In genomic region chr5:25891321-25891720, GRCm38 (mm10) we compare ENCODE assay signal across 12 mouse cellular contexts. TPM values are rescaled to one million over a fixed set of nuclear protein-coding genes. Genes with fewer than 3 reads are reported as not detected.
DNase-seq lines count a peak whose midpoint lies in the region; ATAC-seq lines count a peak whose summit lies in the region.
"Had no signal": no experiment of that assay in that cellular context is flagged by ENCODE, and none has a peak within 500 bp of the region (broad histone marks: within the 10 kb centered on the region; RNA-seq: fewer than 3 reads in every experiment).

No protein-coding gene starts in this region.

- no peaks in the 10 kb centered on the region for H3K27me3 ChIP-seq in midbrain, embryonic 14.5 days (ENCODE audit: control insufficient read depth, insufficient read depth, low read length)
- H3K27me3 ChIP-seq: forebrain, embryonic 12.5 days; liver, embryonic 13.5 days; stomach, embryonic 15.5 days had no signal

- no peaks in the 10 kb centered on the region for H3K9me3 ChIP-seq in midbrain, embryonic 14.5 days (ENCODE audit: control insufficient read depth, low read length)
- H3K9me3 ChIP-seq: forebrain, embryonic 12.5 days; liver, embryonic 13.5 days; stomach, embryonic 15.5 days had no signal

- no peak overlapping the region for H3K27ac ChIP-seq in midbrain, embryonic 14.5 days (replicated peaks; ENCODE audit: low read depth, low read length)
- H3K27ac ChIP-seq: forebrain, embryonic 12.5 days; liver, embryonic 13.5 days; stomach, embryonic 15.5 days had no signal

- no peaks in the 10 kb centered on the region for H3K36me3 ChIP-seq in midbrain, embryonic 14.5 days (ENCODE audit: control insufficient read depth, insufficient read depth, low read length)
- H3K36me3 ChIP-seq: forebrain, embryonic 12.5 days; liver, embryonic 13.5 days; stomach, embryonic 15.5 days had no signal

- DNase-seq in layer of hippocampus, adult 11-12 months (ENCODE audit: low spot score) = peak; percentile 30
- DNase-seq in layer of hippocampus, adult 9-11 months = no peak
- DNase-seq in adrenal gland, postnatal 25 days = peak; percentile 82
- peak; percentile 15 for DNase-seq in gastrocnemius, postnatal 14 days
- DNase-seq in layer of hippocampus, adult 9-10 months (ENCODE audit: low spot score) = peak; percentile 13
- no peak for DNase-seq in midbrain, embryonic 14.5 days
- DNase-seq in lung, postnatal 36 days = no peak
- DNase-seq: liver, embryonic 13.5 days had no signal

- no peak overlapping the region for H3K4me2 ChIP-seq in midbrain, embryonic 14.5 days (ENCODE audit: low read length)
- H3K4me2 ChIP-seq: forebrain, embryonic 12.5 days; liver, embryonic 13.5 days; stomach, embryonic 15.5 days had no signal

- no peaks in the 10 kb centered on the region for H3K4me1 ChIP-seq in midbrain, embryonic 14.5 days (ENCODE audit: control insufficient read depth, insufficient read depth, low read length)
- H3K4me1 ChIP-seq: liver, embryonic 13.5 days; stomach, embryonic 15.5 days had no signal

- ATAC-seq in midbrain, embryonic 14.5 days (ENCODE audit: low FRiP score, low TSS enrichment) = no peak
- ATAC-seq in megakaryocyte progenitor cell, adult 5-6 weeks (replicated peaks; ENCODE audit: poor library complexity) = no peak

- no peak overlapping the region for H3K4me3 ChIP-seq in midbrain, embryonic 14.5 days (replicated peaks; ENCODE audit: low read depth, low read length)
- H3K4me3 ChIP-seq: forebrain, embryonic 12.5 days; liver, embryonic 13.5 days; myocyte; stomach, embryonic 15.5 days had no signal

- no peak overlapping the region for H3K9ac ChIP-seq in midbrain, embryonic 14.5 days (replicated peaks; ENCODE audit: low read length)
- H3K9ac ChIP-seq: forebrain, embryonic 12.5 days; liver, embryonic 13.5 days; stomach, embryonic 15.5 days had no signal

- intact Hi-C loops in gastrocnemius, postnatal 14 days (cut with DNase I; ENCODE audit: low total_unique reads) = no loop called here

- WGBS in midbrain, embryonic 14.5 days = 80% methylated on average over 1 of the region's 1 CpGs

RNA-seq across cellular contexts. Expression of gene Gm21663, which starts 50.9 kb away (rescaled TPM):
- total RNA-seq in adrenal gland, postnatal 25 days (2021) = not detected in 2 replicates
- total RNA-seq in gastrocnemius, postnatal 14 days (2021) = not detected
- not detected in 2 replicates for polyA plus RNA-seq in midbrain, embryonic 14.5 days (2014; fragmentation: Nextera tagmentation; extraction: Ambion mirVana)
- total RNA-seq in megakaryocyte progenitor cell, adult 5-6 weeks (2015) = not detected in 2 replicates
- not detected in 2 replicates for total RNA-seq in megakaryocyte progenitor cell, adult 5-6 weeks (2017)
- polyA plus RNA-seq: forebrain, embryonic 12.5 days; liver, embryonic 13.5 days; myocyte had no signal

Comparison
In these comparisons a context has a peak if more than half of its experiments do, and no peak if none do; other contexts are left out.
1. DNase-seq: peak in layer of hippocampus, adult 11-12 months (single experiment), adrenal gland, postnatal 25 days (single experiment), gastrocnemius, postnatal 14 days (single experiment) and layer of hippocampus, adult 9-10 months (single experiment); none in layer of hippocampus, adult 9-11 months (single experiment), midbrain, embryonic 14.5 days (single experiment) and lung, postnatal 36 days (single experiment).